Comparison of ENCODE assay signal across 24 mouse cellular contexts in the genomic region with DNA sequence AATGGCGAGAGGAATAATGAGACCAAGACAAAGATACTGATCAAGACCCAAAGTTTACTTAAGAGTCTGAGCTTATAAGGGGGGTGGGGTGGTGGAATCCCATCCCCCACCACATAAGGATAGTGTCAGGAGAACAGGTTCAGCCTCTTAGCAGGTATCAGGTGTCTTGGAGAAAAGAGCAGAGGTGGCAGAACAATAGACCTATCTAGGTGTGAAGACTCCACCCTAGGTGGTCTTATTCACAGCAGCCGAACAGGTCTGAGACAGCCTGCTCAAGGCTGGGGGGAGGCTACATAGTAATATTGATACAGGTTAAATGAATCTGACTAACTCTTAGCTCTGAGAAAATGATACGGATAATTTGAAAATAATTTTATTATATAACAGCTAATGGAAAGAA. TPM values are rescaled to one million over a fixed set of nuclear protein-coding genes. Genes with fewer than 3 reads are reported as not detected.
A peak's percentile ranks its signal among the peaks of the same experiment; 100 is the strongest.
DNase-seq lines count a peak whose midpoint lies in the region; TF ChIP-seq lines count a peak whose summit lies in the region.
"Had no signal": no experiment of that assay in that cellular context is flagged by ENCODE, and none has a peak within 500 bp of the region (broad histone marks: within the 10 kb centered on the region; RNA-seq: fewer than 3 reads in every experiment).

No protein-coding gene starts in this region.

- H3K27ac ChIP-seq in ES-E14 (ENCODE audit: insufficient read depth, low read depth, low read length, poor library complexity, severe bottlenecking): no peak overlapping the region; the same call in 1 of the 2 replicates
- H3K27ac ChIP-seq: embryonic facial prominence, embryonic 13.5 days; embryonic facial prominence, embryonic 15.5 days; forebrain, embryonic 10.5 days; forebrain, embryonic 12.5 days had no signal

- in situ Hi-C loops in ES-E14 (cut with MboI; ENCODE audit: low sequenced_read_pairs in 2 of 2, unreplicated experiment in 2 of 2): no loop called here

- no peak overlapping the region for H3K4me3 ChIP-seq in ES-E14 (ENCODE audit: insufficient read depth in 1 of 2, low read depth in 1 of 2, low read length in 2 of 2, poor library complexity in 1 of 2, severe bottlenecking in 1 of 2)
- H3K4me3 ChIP-seq: embryonic facial prominence, embryonic 13.5 days; embryonic facial prominence, embryonic 15.5 days; erythroblast, embryonic 14.5 days; forebrain, embryonic 10.5 days; forebrain, embryonic 12.5 days had no signal

- H3K4me1 ChIP-seq in ES-E14 (ENCODE audit: control insufficient read depth in 2 of 2, insufficient read depth in 2 of 2, low read length in 2 of 2, poor library complexity in 1 of 2): peaks cover 7 to 13% of the 10 kb centered on the region in 2 experiments; a peak in 2 of 4 replicates
- H3K4me1 ChIP-seq: embryonic facial prominence, embryonic 15.5 days; forebrain, embryonic 10.5 days; forebrain, embryonic 12.5 days had no signal

- DNase-seq in heart, adult 11 months: peak; percentile 34
- DNase-seq in heart, postnatal 36 days: no peak
- DNase-seq in ES-E14 (ENCODE audit: low read depth, low spot score) (no peak), ZHBTc4 (ENCODE audit: low read depth, low spot score) (peak; percentile 21)
- no peak for DNase-seq in urinary bladder, postnatal 14 days (ENCODE audit: low spot score)
- no peak for DNase-seq in retina, postnatal 1 day
- DNase-seq: adrenal gland, adult 2 months; adrenal gland, postnatal 10 days; adrenal gland, postnatal 25 days; B cell, adult 2 months; cerebellum, adult 11 months; cerebellum, adult 18-20 months; cerebellum, adult 8-10 months; cerebellum, adult 9-11 months; cerebellum, postnatal 14 days; cerebellum, postnatal 36 days; embryo, embryonic 11 days had no signal

- no peaks in the 10 kb centered on the region for H3K36me3 ChIP-seq in ES-E14 (ENCODE audit: control insufficient read depth, insufficient read depth, low read length, poor library complexity, severe bottlenecking)
- H3K36me3 ChIP-seq: embryonic facial prominence, embryonic 13.5 days; embryonic facial prominence, embryonic 15.5 days; forebrain, embryonic 10.5 days; forebrain, embryonic 12.5 days had no signal

- no peaks in the 10 kb centered on the region for H3K9me3 ChIP-seq in ES-E14 (ENCODE audit: control insufficient read depth, insufficient read depth, low read depth, low read length)
- H3K9me3 ChIP-seq: embryonic facial prominence, embryonic 13.5 days; embryonic facial prominence, embryonic 15.5 days; forebrain, embryonic 10.5 days; forebrain, embryonic 12.5 days had no signal

- intact Hi-C loops in heart, postnatal 36 days (cut with DNase I): no loop called here

- no peak overlapping the region for H3K9ac ChIP-seq in ES-E14 (ENCODE audit: insufficient read depth, low read depth, low read length, poor library complexity, severe bottlenecking)
- H3K9ac ChIP-seq: embryonic facial prominence, embryonic 13.5 days; embryonic facial prominence, embryonic 15.5 days; forebrain, embryonic 12.5 days had no signal

TF ChIP-seq in ES-E14, 5 proteins besides CTCF, POLR2A, EP300 and RAD21:
- TF ChIP-seq MAFK (IDR thresholded peaks at IDR 0.05; ENCODE audit: insufficient read depth, low read depth, low read length) (no peak), CHD2 (IDR thresholded peaks at IDR 0.05; ENCODE audit: low read depth, low read length) (0 out of 2 replicates have a peak, but pooled peaks have one; percentile 40)

RNA-seq across cellular contexts. Expression of a gene that starts 56.4 kb away (rescaled TPM):
- total RNA-seq in heart, postnatal 36 days (2021): 10 to 100 TPM; 20.8 to 22.4 TPM
- 11.4 and 12.4 TPM in 2 replicates for total RNA-seq in ES-E14 (2012; rRNA removed)
- total RNA-seq: CH12.LX, MEL had no signal

Comparison
In these comparisons a context has a peak if more than half of its experiments do, and no peak if none do; other contexts are left out.
1. DNase-seq: peak in heart, adult 11 months (single experiment) and ZHBTc4 (single experiment); none in heart, postnatal 36 days (0 of 2), ES-E14 (single experiment), urinary bladder, postnatal 14 days (single experiment) and retina, postnatal 1 day (single experiment).